Mouse (Mus musculus) cortical plate, adult 2 months (tissue): ENCODE measurements around the gene Srrm4.

ENCODE experiments used
- CTCF ChIP-seq: fragments of 200-500 bp; IDR thresholded peaks from 2 replicates; pipeline ENCODE4 v1.5.1; 2011; ENCODE audit warnings: mild to moderate bottlenecking, control low read depth, low read length; ENCODE audit not compliant: insufficient read depth; ENCODE audit errors: extremely low read depth
- POLR2A ChIP-seq: fragments of 200-500 bp; IDR thresholded peaks from 2 replicates; pipeline ENCODE4 v1.6.1; 2011; ENCODE audit warnings: mild to moderate bottlenecking, low read length, control low read depth; ENCODE audit not compliant: insufficient read depth; ENCODE audit errors: extremely low read depth

- TF ChIP-seq POLR2A (no peak), CTCF (no peak)
These were observed 185.7 kb downstream of the Srrm4 start for GRCm38 (mm10) chr5:116405934-116406333.
